Mouse (Mus musculus) inflammation-experienced regulatory T-cells, adult 6 months (primary cell): ENCODE data around the gene Mgea5. TPM values are rescaled to one million over a fixed set of nuclear protein-coding genes. Genes with fewer than 3 reads are reported as not detected.
"Not testable (repeated sequence)": the region's sequence is repeated elsewhere in the genome, so short reads cannot be mapped to it uniquely, and the experiment has no call there.

ENCODE experiments used
- ATAC-seq: one replicate; pipeline ENCODE4 v1.8.0; 2017
- polyA plus RNA-seq, 3 experiments: library from polyadenylated mRNA; unstranded; fragments of 100-300 nt; shearing (Covaris generic); gene quantifications; one replicate each; pipeline ENCODE4 v1.2.1; 2017

Gene Mgea5
- polyA plus RNA-seq: 100 to 1,000 TPM; 124 to 242 (median 205) TPM

- ATAC-seq: peak; percentile 93
Measured at GRCm38 (mm10) chr19:45783181-45783932, at the start of gene Mgea5. Gene Mgea5, minus strand, starts transcription at chr19:45783837.

- ATAC-seq: no peak
Measured at GRCm38 (mm10) chr19:45830679-45831078, 47.0 kb upstream of the Mgea5 start.

- ATAC-seq: no peak
Measured at GRCm38 (mm10) chr19:45827736-45828135, 44.1 kb upstream of the Mgea5 start.

GRCm38 (mm10) chr19:45827125-45827524 is 43.5 kb upstream of the Mgea5 start:
- ATAC-seq: no peak

GRCm38 (mm10) chr19:45826146-45826545 is 42.5 kb upstream of the Mgea5 start:
- no peak for ATAC-seq

GRCm38 (mm10) chr19:45821832-45822231 is 38.2 kb upstream of the Mgea5 start:
- ATAC-seq: no peak

GRCm38 (mm10) chr19:45817816-45818490 is 34.3 kb upstream of the Mgea5 start:
- no peak for ATAC-seq

- no peak for ATAC-seq
Measured at GRCm38 (mm10) chr19:45816727-45817126, 33.1 kb upstream of the Mgea5 start.

- ATAC-seq: no peak
Measured at GRCm38 (mm10) chr19:45815831-45816405, 32.3 kb upstream of the Mgea5 start, which contains the start of gene Kcnip2. Gene Kcnip2, minus strand, starts transcription at chr19:45816061.

GRCm38 (mm10) chr19:45815170-45815569 is 31.5 kb upstream of the Mgea5 start:
- no peak for ATAC-seq

GRCm38 (mm10) chr19:45813801-45814200 is 30.2 kb upstream of the Mgea5 start:
- ATAC-seq: no peak

- ATAC-seq: peak; percentile 52
Measured at GRCm38 (mm10) chr19:45813263-45813662, 29.6 kb upstream of the Mgea5 start.

- ATAC-seq: no peak
Measured at GRCm38 (mm10) chr19:45812673-45813252, 29.1 kb upstream of the Mgea5 start.

- peak; percentile 63 for ATAC-seq
Measured at GRCm38 (mm10) chr19:45812115-45812514, 28.5 kb upstream of the Mgea5 start.

- no peak for ATAC-seq
Measured at GRCm38 (mm10) chr19:45811028-45811674, 27.5 kb upstream of the Mgea5 start.

- peak; percentile 32 for ATAC-seq
Measured at GRCm38 (mm10) chr19:45807732-45808131, 24.1 kb upstream of the Mgea5 start.

- ATAC-seq: not testable (repeated sequence)
Measured at GRCm38 (mm10) chr19:45805817-45806216, 22.2 kb upstream of the Mgea5 start.

GRCm38 (mm10) chr19:45804593-45805368 is 21.1 kb upstream of the Mgea5 start:
- ATAC-seq: peak; percentile 89

GRCm38 (mm10) chr19:45803408-45803807 is 19.8 kb upstream of the Mgea5 start:
- no peak for ATAC-seq

- no peak for ATAC-seq
Measured at GRCm38 (mm10) chr19:45802702-45803101, 19.1 kb upstream of the Mgea5 start.

GRCm38 (mm10) chr19:45796879-45797278 is 13.2 kb upstream of the Mgea5 start:
- peak; percentile 59 for ATAC-seq

GRCm38 (mm10) chr19:45796061-45796556 is 12.5 kb upstream of the Mgea5 start:
- ATAC-seq: peak; percentile 90
